Mouse (Mus musculus) midbrain, embryonic 10.5 days (tissue): Measurements from ENCODE around the gene Trim31. TPM values are rescaled to one million over a fixed set of nuclear protein-coding genes. Genes with fewer than 3 reads are reported as not detected.

Source experiments
- DNase-seq: peaks from one replicate; pipeline ENCODE4 v3.0.0-alpha.2; 2017; ENCODE audit warnings: low spot score
- H3K27ac ChIP-seq: fragments of 300-500 bp; sonication (generic); replicated peaks from 2 replicates; pipeline ENCODE4 v1.5.1; 2016; ENCODE audit warnings: mild to moderate bottlenecking
- H3K27me3 ChIP-seq: fragments of 300-500 bp; sonication (generic); 2 replicates; pipeline ENCODE4 v1.6.1; 2016; ENCODE audit warnings: low read depth, mild to moderate bottlenecking; ENCODE audit not compliant: poor library complexity, severe bottlenecking
- H3K36me3 ChIP-seq: fragments of 300-500 bp; sonication (generic); 2 replicates; pipeline ENCODE4 v1.6.1; 2016; ENCODE audit warnings: mild to moderate bottlenecking, moderate library complexity
- H3K4me1 ChIP-seq: fragments of 300-500 bp; sonication (generic); 2 replicates; pipeline ENCODE4 v1.6.1; 2016
- H3K4me3 ChIP-seq: fragments of 300-500 bp; sonication (generic); 2 replicates; pipeline ENCODE4 v1.5.1; 2016; ENCODE audit warnings: mild to moderate bottlenecking, moderate library complexity
- H3K9me3 ChIP-seq: fragments of 300-500 bp; sonication (generic); replicated peaks from 2 replicates; pipeline ENCODE4 v1.6.1; 2016; ENCODE audit warnings: mild to moderate bottlenecking
- WGBS: fragments of 180-500 bp; shearing (Covaris S2); methylation state at CpG from one replicate; pipeline ENCODE4 v1.1.7; 2016; 5-methylcytosine and 5-hydroxymethylcytosine counted together
- polyA plus RNA-seq: library from polyadenylated mRNA; unstranded; fragments of >200 nt; fragmentation: Nextera tagmentation; extraction: Ambion mirVana; gene quantifications from 2 replicates; pipeline ENCODE4 v1.2.1, GENCODE M21; 2016

Trim31 gene
- polyA plus RNA-seq, 1 experiment from 2014 or later = not detected

DNA sequence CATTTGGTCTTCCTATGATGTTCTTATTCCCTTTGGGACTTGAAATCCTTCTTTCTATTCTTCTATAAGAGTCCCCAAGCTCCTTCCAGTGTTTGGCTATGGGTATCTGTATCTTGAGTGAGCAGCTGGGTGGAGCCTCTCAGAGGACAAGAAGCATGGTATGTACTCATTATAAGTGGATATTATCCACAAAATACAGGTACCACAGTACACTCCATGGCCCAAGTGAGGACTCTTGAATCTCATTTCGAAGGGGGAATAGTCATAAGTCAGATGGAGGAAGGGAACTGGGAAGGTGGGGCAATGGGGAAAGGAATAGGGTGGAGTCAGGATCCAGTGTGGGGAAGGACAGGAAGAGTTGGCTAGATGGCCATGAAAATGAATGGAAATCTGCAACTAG, 55.1 kb downstream of the Trim31 start:
- peaks cover 8% of the 10 kb centered on the region for H3K27me3 ChIP-seq
- 90% methylated on average over 1 of the region's 1 CpGs for WGBS
- no peak overlapping the region for H3K27ac ChIP-seq
- DNase-seq = no peak
- peaks cover 23% of the 10 kb centered on the region for H3K4me1 ChIP-seq
- H3K9me3 ChIP-seq = no peaks in the 10 kb centered on the region
- H3K4me3 ChIP-seq = no peak overlapping the region
- H3K36me3 ChIP-seq = peaks cover 45% of the 10 kb centered on the region

GRCm38 (mm10) chr17:36957999-36958743, 60.3 kb downstream of the Trim31 start, which contains the start of the genes Znrd1 and Znrd1as:
Gene Znrd1 (minus strand): TSS chr17:36958559.
Gene Znrd1as (plus strand): TSS chr17:36958592.
- peak within 1 kb of the TSS; percentile 88 for H3K27ac ChIP-seq
- no peaks in the 10 kb centered on the region for H3K27me3 ChIP-seq
- peak within 1 kb of the TSS; percentile 82 for H3K4me3 ChIP-seq
- DNase-seq = peak; percentile 94
- H3K36me3 ChIP-seq = peaks cover 28% of the 10 kb centered on the region
- peaks cover 20% of the 10 kb centered on the region for H3K4me1 ChIP-seq
- WGBS = under 1% methylated on average over 46 of the region's 46 CpGs
- no peaks in the 10 kb centered on the region for H3K9me3 ChIP-seq

GRCm38 (mm10) chr17:36958884-36959283, 61.0 kb downstream of the Trim31 start:
- Histone ChIP-seq H3K4me1 (peaks cover 20% of the 10 kb centered on the region), H3K36me3 (peaks cover 23% of the 10 kb centered on the region), H3K27me3 (no peaks in the 10 kb centered on the region), H3K4me3 (peak overlapping the region; percentile 82), H3K9me3 (no peaks in the 10 kb centered on the region), H3K27ac (peak overlapping the region; percentile 88)
- 16% methylated on average over 12 of the region's 12 CpGs for WGBS
- DNase-seq = no peak

Other genes starting within 250 kb of the Trim31 start
- gene H2-M1, start 225.9 kb upstream of the Trim31 start, polyA plus RNA-seq = not detected in 2 replicates
- gene H2-M10.5, start 125.2 kb upstream of the Trim31 start, polyA plus RNA-seq = not detected in 2 replicates
- not detected in 2 replicates for gene H2-M10.6, start 85.9 kb upstream of the Trim31 start, polyA plus RNA-seq
- 46.0 and 48.5 TPM in 2 replicates for gene Trim26, start 61.0 kb upstream of the Trim31 start, polyA plus RNA-seq
- 0.27 and 0.45 TPM in 2 replicates for gene Trim15, start 30.9 kb upstream of the Trim31 start, polyA plus RNA-seq
- 6.2 and 7.4 TPM in 2 replicates for gene Trim10, start 28.5 kb upstream of the Trim31 start, polyA plus RNA-seq
- gene Trim40, start 8.0 kb upstream of the Trim31 start, polyA plus RNA-seq = not detected in 2 replicates
- 0.22 and 0.67 TPM in 2 replicates for gene Rnf39, start 44.8 kb downstream of the Trim31 start, polyA plus RNA-seq
- 160 and 166 TPM in 2 replicates for gene Ppp1r11, start 53.6 kb downstream of the Trim31 start, polyA plus RNA-seq
- 88.5 and 96.7 TPM in 2 replicates for gene Znrd1, start 60.4 kb downstream of the Trim31 start, polyA plus RNA-seq
- gene Znrd1as, start 60.5 kb downstream of the Trim31 start, polyA plus RNA-seq = 8.8 and 10.6 TPM in 2 replicates
- gene 2410137M14Rik, start 83.1 kb downstream of the Trim31 start, polyA plus RNA-seq = not detected in 2 replicates
- gene H2-M5, start 91.4 kb downstream of the Trim31 start, polyA plus RNA-seq = 0.83 and 1.2 TPM in 2 replicates
- gene Zfp57, start 103.0 kb downstream of the Trim31 start, polyA plus RNA-seq = 61.6 and 87.8 TPM in 2 replicates
- gene Mog, start 125.3 kb downstream of the Trim31 start, polyA plus RNA-seq = 0.10 and 0.15 TPM in 2 replicates
- gene Gabbr1, start 147.8 kb downstream of the Trim31 start, polyA plus RNA-seq = 7.9 and 12.2 TPM in 2 replicates
- gene Olfr90, start 190.4 kb downstream of the Trim31 start, polyA plus RNA-seq = 0.17 TPM in 1 of 2 replicates, not detected in the other
- not detected in 2 replicates for gene Olfr91, start 200.2 kb downstream of the Trim31 start, polyA plus RNA-seq
- not detected in 2 replicates for gene Olfr92, start 222.0 kb downstream of the Trim31 start, polyA plus RNA-seq